Mouse (Mus musculus): ENCODE data around the gene Gin1. TPM values are rescaled to one million over a fixed set of nuclear protein-coding genes. Genes with fewer than 3 reads are reported as not detected.

The Gin1 gene
- total and polyA plus RNA-seq, 2 experiments from 2014 or later: 8.1 to 13.6 TPM

DNA sequence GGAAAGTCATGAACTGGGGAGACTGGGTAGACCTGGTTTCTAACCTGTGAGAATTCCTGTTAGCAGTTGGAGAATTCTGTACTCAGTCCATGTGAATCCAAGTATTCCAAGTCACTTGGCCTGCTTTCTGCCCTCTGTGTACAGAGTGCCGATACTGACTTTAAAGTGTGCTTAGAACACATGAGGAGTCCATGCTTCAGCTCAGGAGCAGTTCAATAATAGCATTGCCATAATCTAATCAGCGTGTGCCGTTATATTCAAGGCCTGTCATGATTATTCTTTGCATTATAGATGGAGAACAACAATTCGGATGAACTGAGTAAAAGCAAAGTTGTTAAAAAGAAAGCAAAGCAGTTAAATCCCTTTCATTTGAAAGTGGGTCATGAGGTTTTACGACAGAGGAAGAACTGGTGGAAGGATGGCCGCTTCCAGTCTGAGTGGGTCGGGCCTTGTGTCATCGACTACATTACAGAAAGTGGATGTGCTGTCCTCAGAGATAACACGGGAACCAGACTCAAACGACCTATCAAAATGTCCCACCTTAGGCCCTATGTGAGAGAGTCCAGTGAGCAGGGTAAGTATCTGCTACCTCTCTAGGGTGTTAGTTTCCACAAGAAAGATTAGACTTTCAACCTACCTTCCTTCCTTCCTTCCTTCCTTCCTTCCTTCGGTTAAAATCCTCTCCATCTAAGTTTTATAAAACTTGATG is 15.9 kb downstream of the Gin1 start:
- no peak overlapping the region for H3K9ac ChIP-seq
- TF ChIP-seq CTCF (IDR thresholded peaks at IDR 0.05; ENCODE audit: low read depth): no peak
- no peak overlapping the region for H3K4me3 ChIP-seq (ENCODE audit: low read depth, low read length)
- no peaks in the 10 kb centered on the region for H3K9me3 ChIP-seq (ENCODE audit: low read length)
- no peak overlapping the region for H3K4me2 ChIP-seq (ENCODE audit: low read depth)
- H3K36me3 ChIP-seq (ENCODE audit: insufficient read depth): no peaks in the 10 kb centered on the region
- no peak overlapping the region for H3K27ac ChIP-seq (ENCODE audit: low read depth, low read length)
- no peak for ATAC-seq
- H3K4me1 ChIP-seq (ENCODE audit: insufficient read depth): no peaks in the 10 kb centered on the region
- DNase-seq: no peak
- 93% methylated on average over 11 of the region's 11 CpGs for WGBS
- H3K27me3 ChIP-seq (ENCODE audit: insufficient read depth, low read length): no peaks in the 10 kb centered on the region

DNA sequence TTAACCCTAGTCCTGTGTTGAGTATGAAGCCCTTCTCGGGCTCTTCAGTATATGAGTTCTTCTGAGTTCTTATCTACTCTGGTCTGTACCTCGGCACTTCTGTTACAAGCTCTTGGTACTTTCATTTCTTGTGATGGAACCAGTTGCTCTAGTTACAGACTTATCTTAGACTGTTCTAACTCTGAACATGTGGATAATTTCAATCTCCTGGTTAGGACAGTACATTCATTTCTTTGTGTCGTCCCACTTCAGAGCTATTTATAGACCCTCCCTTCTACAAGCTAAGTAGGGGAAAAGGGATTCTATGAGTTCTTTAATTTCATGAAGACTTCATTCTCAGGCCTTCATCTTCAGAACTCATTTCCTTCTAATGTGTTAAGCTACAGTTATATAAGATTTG is 17.7 kb downstream of the Gin1 start:
- DNase-seq: no peak
- Histone ChIP-seq H3K9ac (no peak overlapping the region), H3K27ac (ENCODE audit: low read depth, low read length) (no peak overlapping the region), H3K4me2 (ENCODE audit: low read depth) (no peak overlapping the region), H3K9me3 (ENCODE audit: low read length) (no peaks in the 10 kb centered on the region), H3K27me3 (ENCODE audit: insufficient read depth, low read length) (no peaks in the 10 kb centered on the region), H3K4me3 (ENCODE audit: low read depth, low read length) (no peak overlapping the region), H3K4me1 (ENCODE audit: insufficient read depth) (no peaks in the 10 kb centered on the region), H3K36me3 (ENCODE audit: insufficient read depth) (no peaks in the 10 kb centered on the region)
- ATAC-seq: no peak
- 90% methylated on average over 3 of the region's 3 CpGs for WGBS
- TF ChIP-seq CTCF (IDR thresholded peaks at IDR 0.05; ENCODE audit: low read depth): no peak

DNA sequence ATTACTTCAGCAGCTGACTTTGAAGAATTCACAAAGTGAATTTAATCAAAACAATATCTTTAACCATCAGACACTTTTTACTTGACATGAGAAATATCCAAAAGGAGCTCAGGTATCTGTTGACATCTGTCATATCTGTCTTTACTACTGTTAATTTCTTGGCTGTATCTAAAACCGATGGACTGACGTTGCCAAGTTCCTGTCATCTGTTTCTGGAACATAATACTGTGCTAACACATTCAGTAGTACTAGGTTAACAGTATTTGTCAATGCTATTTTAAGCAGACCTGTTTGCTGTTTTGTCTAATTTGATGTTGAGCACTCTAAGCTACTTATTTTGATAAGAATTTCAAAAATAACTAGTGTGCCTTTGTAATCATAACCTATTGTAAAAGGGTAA is 18.5 kb downstream of the Gin1 start:
- Histone ChIP-seq H3K27ac (ENCODE audit: low read depth, low read length) (no peak overlapping the region), H3K36me3 (ENCODE audit: insufficient read depth) (no peaks in the 10 kb centered on the region), H3K4me3 (ENCODE audit: low read depth, low read length) (no peak overlapping the region), H3K4me2 (ENCODE audit: low read depth) (no peak overlapping the region), H3K4me1 (ENCODE audit: insufficient read depth) (no peaks in the 10 kb centered on the region), H3K9ac (no peak overlapping the region), H3K9me3 (ENCODE audit: low read length) (no peaks in the 10 kb centered on the region), H3K27me3 (ENCODE audit: insufficient read depth, low read length) (no peaks in the 10 kb centered on the region)
- 70% methylated on average over 2 of the region's 2 CpGs for WGBS
- ATAC-seq: no peak
- no peak for TF ChIP-seq CTCF (IDR thresholded peaks at IDR 0.05; ENCODE audit: low read depth)
- DNase-seq: no peak

DNA sequence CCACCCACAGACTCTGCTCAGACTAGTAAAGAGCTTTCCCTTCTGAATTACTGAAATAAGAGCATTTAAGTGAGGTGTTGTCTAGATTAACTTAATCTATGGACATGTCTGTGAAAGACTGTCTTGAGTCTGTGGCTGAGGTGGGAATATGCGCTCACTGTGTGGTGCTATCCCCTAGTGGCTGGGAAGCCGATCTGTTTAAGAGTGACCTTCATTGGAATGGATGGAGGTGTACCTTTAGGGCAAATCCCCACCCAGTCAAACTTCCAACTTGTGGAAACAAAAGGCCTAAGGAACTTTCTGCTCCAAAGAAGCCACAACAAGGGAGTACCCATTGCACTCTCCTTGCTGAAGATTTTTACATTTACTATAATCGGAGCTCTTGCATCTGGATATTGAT is 24.1 kb downstream of the Gin1 start:
- DNase-seq: no peak

DNA sequence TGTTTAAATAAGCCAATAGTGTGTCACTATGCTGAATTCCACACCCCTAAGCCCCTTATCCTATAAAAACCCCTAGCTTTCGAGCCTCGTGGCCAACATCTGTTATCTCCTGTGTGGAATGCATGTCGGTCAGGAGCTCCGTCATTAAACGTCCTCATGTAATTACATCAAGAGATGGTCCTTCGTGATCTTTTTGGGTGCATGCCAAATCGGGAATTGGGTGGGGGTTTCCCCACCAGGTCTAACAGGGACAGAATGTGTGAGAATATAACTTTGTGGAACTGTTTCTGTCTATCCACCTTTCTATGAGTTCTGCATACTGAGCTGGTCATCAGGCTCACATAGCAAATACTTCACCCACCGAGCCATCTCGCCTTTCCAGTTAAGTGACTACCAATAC is 26.0 kb downstream of the Gin1 start:
- H3K9ac ChIP-seq: no peak overlapping the region
- no peak for DNase-seq
- no peak overlapping the region for H3K4me2 ChIP-seq (ENCODE audit: low read depth)
- H3K27me3 ChIP-seq (ENCODE audit: insufficient read depth, low read length): no peaks in the 10 kb centered on the region
- 91% methylated on average over 9 of the region's 9 CpGs for WGBS
- H3K36me3 ChIP-seq (ENCODE audit: insufficient read depth): no peaks in the 10 kb centered on the region
- TF ChIP-seq CTCF (IDR thresholded peaks at IDR 0.05; ENCODE audit: low read depth): no peak
- no peak overlapping the region for H3K27ac ChIP-seq (ENCODE audit: low read depth, low read length)
- no peaks in the 10 kb centered on the region for H3K4me1 ChIP-seq (ENCODE audit: insufficient read depth)
- 0 out of 2 replicates have a peak, but pooled peaks cover 3% of the 10 kb centered on the region for H3K9me3 ChIP-seq (ENCODE audit: low read length)
- ATAC-seq: no peak
- no peak overlapping the region for H3K4me3 ChIP-seq (ENCODE audit: low read depth, low read length)

More for the DNA sequence above, 24.1 kb downstream of the Gin1 start:
- H3K4me2 ChIP-seq (ENCODE audit: low read depth): no peak overlapping the region
- no peak for ATAC-seq
- no peak overlapping the region for H3K4me3 ChIP-seq (ENCODE audit: low read depth, low read length)
- no peaks in the 10 kb centered on the region for H3K4me1 ChIP-seq (ENCODE audit: insufficient read depth)
- no peak overlapping the region for H3K9ac ChIP-seq
- no peaks in the 10 kb centered on the region for H3K27me3 ChIP-seq (ENCODE audit: insufficient read depth, low read length)
- no peaks in the 10 kb centered on the region for H3K36me3 ChIP-seq (ENCODE audit: insufficient read depth)
- 82% methylated on average over 3 of the region's 3 CpGs for WGBS
- TF ChIP-seq CTCF (IDR thresholded peaks at IDR 0.05; ENCODE audit: low read depth): no peak
- H3K27ac ChIP-seq (ENCODE audit: low read depth, low read length): no peak overlapping the region
- H3K9me3 ChIP-seq (ENCODE audit: low read length): no peaks in the 10 kb centered on the region

DNA sequence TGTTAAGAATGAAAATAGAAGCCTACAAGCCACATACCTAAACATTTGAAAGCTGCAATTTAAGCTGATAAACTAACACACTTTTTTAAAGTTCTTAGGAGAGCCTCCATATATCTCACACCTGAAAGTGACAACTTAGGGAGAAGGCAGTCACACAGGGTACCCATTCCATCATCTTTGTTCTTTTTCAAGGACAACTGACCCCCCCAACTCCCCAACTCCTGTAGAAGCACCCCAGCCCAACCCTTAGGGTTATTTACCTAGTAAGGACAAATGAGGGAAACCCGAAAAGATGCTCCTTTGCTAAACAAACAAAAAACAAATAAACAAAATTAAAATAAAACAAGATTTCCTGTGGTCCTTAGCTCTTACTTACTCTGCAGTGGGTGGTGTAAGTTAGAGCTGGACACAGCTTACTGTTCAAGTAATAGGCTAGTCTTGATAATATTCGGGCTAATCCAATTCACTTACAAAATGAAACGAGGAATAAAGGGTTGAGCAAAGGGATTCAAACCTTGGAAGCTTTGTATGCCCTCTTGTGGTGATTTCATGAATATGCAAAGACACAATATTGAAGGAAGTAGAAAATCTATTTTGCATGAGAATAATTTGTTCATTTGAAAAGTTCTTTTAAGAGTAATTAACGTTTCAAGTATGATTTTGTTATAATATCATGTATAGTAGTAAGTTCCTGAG is 32.4 kb downstream of the Gin1 start:
- TF ChIP-seq CTCF (IDR thresholded peaks at IDR 0.05; ENCODE audit: low read depth): peak; percentile 68
- Histone ChIP-seq H3K27me3 (ENCODE audit: insufficient read depth, low read length) (no peaks in the 10 kb centered on the region), H3K4me1 (ENCODE audit: insufficient read depth) (no peaks in the 10 kb centered on the region), H3K4me2 (ENCODE audit: low read depth) (no peak overlapping the region), H3K9ac (no peak overlapping the region), H3K36me3 (ENCODE audit: insufficient read depth) (no peaks in the 10 kb centered on the region), H3K9me3 (ENCODE audit: low read length) (0 out of 2 replicates have a peak, but pooled peaks cover 3% of the 10 kb centered on the region), H3K4me3 (ENCODE audit: low read depth, low read length) (no peak overlapping the region), H3K27ac (ENCODE audit: low read depth, low read length) (no peak overlapping the region)
- DNase-seq (peak; percentile 21), ATAC-seq (no peak)
- WGBS: 25% methylated on average over 4 of the region's 4 CpGs

DNA sequence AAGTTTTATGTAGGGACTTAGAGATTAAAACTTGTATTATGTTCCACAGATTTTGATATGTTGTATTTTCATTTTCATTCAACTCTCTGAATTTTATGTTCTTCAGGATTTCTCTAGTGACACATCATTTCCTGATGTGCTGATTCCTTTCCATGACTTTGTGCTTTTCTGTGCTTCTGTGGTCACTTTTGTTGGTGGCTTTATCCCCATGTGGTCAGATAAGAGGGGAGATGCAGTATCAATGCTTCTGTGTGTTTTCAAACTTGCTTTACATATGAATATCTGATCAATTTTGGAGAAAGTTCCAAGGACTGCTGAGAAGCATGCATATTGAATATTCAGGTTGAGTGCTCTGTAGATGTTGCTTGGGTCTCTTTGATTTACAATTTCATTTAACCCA is 34.5 kb downstream of the Gin1 start:
- TF ChIP-seq CTCF (IDR thresholded peaks at IDR 0.05; ENCODE audit: low read depth): no peak
- no peak overlapping the region for H3K4me3 ChIP-seq (ENCODE audit: low read depth, low read length)

More for the DNA sequence above, 34.5 kb downstream of the Gin1 start:
- DNase-seq: no peak
- Histone ChIP-seq H3K9ac (no peak overlapping the region), H3K9me3 (ENCODE audit: low read length) (0 out of 2 replicates have a peak, but pooled peaks cover 3% of the 10 kb centered on the region), H3K27me3 (ENCODE audit: insufficient read depth, low read length) (no peaks in the 10 kb centered on the region), H3K36me3 (ENCODE audit: insufficient read depth) (no peaks in the 10 kb centered on the region), H3K4me1 (ENCODE audit: insufficient read depth) (no peaks in the 10 kb centered on the region), H3K4me2 (ENCODE audit: low read depth) (no peak overlapping the region), H3K27ac (ENCODE audit: low read depth, low read length) (no peak overlapping the region)
- ATAC-seq: no peak

Data from forebrain, postnatal 0 days (tissue).